Mouse (Mus musculus): ENCODE results near the gene Rasgrf2. TPM values are rescaled to one million over a fixed set of nuclear protein-coding genes. Genes with fewer than 3 reads are reported as not detected.

Rasgrf2 gene
- polyA plus RNA-seq, 1 experiment from 2014 or later = 1.4 TPM

- Histone ChIP-seq H3K4me1 (replicated peaks) (no peaks in the 10 kb centered on the region), H3K4me3 (no peak overlapping the region), H3K27ac (replicated peaks) (no peak overlapping the region), H3K9ac (no peak overlapping the region), H3K4me2 (no peak overlapping the region), H3K9me3 (no peaks in the 10 kb centered on the region), H3K36me3 (no peaks in the 10 kb centered on the region), H3K27me3 (no peaks in the 10 kb centered on the region)
- ATAC-seq (ENCODE audit: low read depth) = no peak
- 82% methylated on average over 6 of the region's 6 CpGs for WGBS
These were observed 238.3 kb downstream of the Rasgrf2 start for GRCm38 (mm10) chr13:91893132-91893531.

- no peaks in the 10 kb centered on the region for H3K9me3 ChIP-seq
- H3K27ac ChIP-seq (replicated peaks) = no peak overlapping the region
- H3K9ac ChIP-seq = no peak overlapping the region
- 67% methylated on average over 6 of the region's 6 CpGs for WGBS
- H3K36me3 ChIP-seq = no peaks in the 10 kb centered on the region
- H3K27me3 ChIP-seq = no peaks in the 10 kb centered on the region
- no peaks in the 10 kb centered on the region for H3K4me1 ChIP-seq (replicated peaks)
- H3K4me2 ChIP-seq = no peak overlapping the region
- H3K4me3 ChIP-seq = no peak overlapping the region
- no peak for ATAC-seq (ENCODE audit: low read depth)
These were observed 241.3 kb downstream of the Rasgrf2 start for GRCm38 (mm10) chr13:91890031-91890619.

GRCm38 (mm10) chr13:91884714-91885386, 246.6 kb downstream of the Rasgrf2 start:
- H3K27me3 ChIP-seq = no peaks in the 10 kb centered on the region
- H3K9me3 ChIP-seq = no peaks in the 10 kb centered on the region
- no peaks in the 10 kb centered on the region for H3K36me3 ChIP-seq
- WGBS = 86% methylated on average over 5 of the region's 5 CpGs
- no peaks in the 10 kb centered on the region for H3K4me1 ChIP-seq (replicated peaks)
- H3K4me3 ChIP-seq = no peak overlapping the region
- no peak overlapping the region for H3K27ac ChIP-seq (replicated peaks)
- no peak for ATAC-seq (ENCODE audit: low read depth)
- no peak overlapping the region for H3K9ac ChIP-seq
- H3K4me2 ChIP-seq = no peak overlapping the region

GRCm38 (mm10) chr13:91881837-91882480, 249.5 kb downstream of the Rasgrf2 start:
- WGBS = 61% methylated on average over 9 of the region's 9 CpGs
- Histone ChIP-seq H3K9me3 (no peaks in the 10 kb centered on the region), H3K27ac (replicated peaks) (no peak overlapping the region), H3K9ac (no peak overlapping the region), H3K4me1 (replicated peaks) (no peaks in the 10 kb centered on the region), H3K27me3 (no peaks in the 10 kb centered on the region), H3K4me2 (no peak overlapping the region), H3K4me3 (no peak overlapping the region), H3K36me3 (no peaks in the 10 kb centered on the region)
- no peak for ATAC-seq (ENCODE audit: low read depth)

GRCm38 (mm10) chr13:91880256-91880655, 251.2 kb downstream of the Rasgrf2 start:
- H3K9ac ChIP-seq = no peak overlapping the region
- H3K27ac ChIP-seq (replicated peaks) = no peak overlapping the region
- no peak overlapping the region for H3K4me2 ChIP-seq
- WGBS = 89% methylated on average over 4 of the region's 4 CpGs
- H3K4me3 ChIP-seq = no peak overlapping the region
- H3K27me3 ChIP-seq = no peaks in the 10 kb centered on the region
- H3K9me3 ChIP-seq = no peaks in the 10 kb centered on the region
- no peak for ATAC-seq (ENCODE audit: low read depth)
- no peaks in the 10 kb centered on the region for H3K4me1 ChIP-seq (replicated peaks)
- no peaks in the 10 kb centered on the region for H3K36me3 ChIP-seq

- Histone ChIP-seq H3K27me3 (no peaks in the 10 kb centered on the region), H3K9me3 (no peaks in the 10 kb centered on the region), H3K4me2 (no peak overlapping the region), H3K4me1 (replicated peaks) (no peaks in the 10 kb centered on the region), H3K9ac (no peak overlapping the region), H3K4me3 (no peak overlapping the region), H3K36me3 (no peaks in the 10 kb centered on the region), H3K27ac (replicated peaks) (no peak overlapping the region)
- no peak for ATAC-seq (ENCODE audit: low read depth)
- WGBS = 89% methylated on average over 3 of the region's 3 CpGs
These were observed 253.5 kb downstream of the Rasgrf2 start for GRCm38 (mm10) chr13:91877996-91878395.

GRCm38 (mm10) chr13:91877350-91877749, 254.1 kb downstream of the Rasgrf2 start:
- Histone ChIP-seq H3K36me3 (no peaks in the 10 kb centered on the region), H3K4me1 (replicated peaks) (no peaks in the 10 kb centered on the region), H3K27me3 (no peaks in the 10 kb centered on the region), H3K27ac (replicated peaks) (no peak overlapping the region), H3K4me2 (no peak overlapping the region), H3K4me3 (no peak overlapping the region), H3K9ac (no peak overlapping the region), H3K9me3 (no peaks in the 10 kb centered on the region)
- WGBS = 91% methylated on average over 10 of the region's 10 CpGs
- no peak for ATAC-seq (ENCODE audit: low read depth)

- ATAC-seq (ENCODE audit: low read depth) = no peak
- Histone ChIP-seq H3K9ac (no peak within 1 kb of the TSS), H3K4me1 (replicated peaks) (no peaks in the 10 kb centered on the region), H3K27me3 (no peaks in the 10 kb centered on the region), H3K27ac (replicated peaks) (no peak within 1 kb of the TSS), H3K9me3 (no peaks in the 10 kb centered on the region), H3K4me3 (no peak within 1 kb of the TSS), H3K4me2 (no peak within 1 kb of the TSS), H3K36me3 (no peaks in the 10 kb centered on the region)
- 77% methylated on average over 5 of the region's 5 CpGs for WGBS
These were observed 254.6 kb downstream of the Rasgrf2 start, which contains the start of gene Ckmt2 for GRCm38 (mm10) chr13:91876741-91877349. Gene Ckmt2, minus strand, starts transcription at chr13:91876885.

- Histone ChIP-seq H3K4me1 (replicated peaks) (no peaks in the 10 kb centered on the region), H3K4me3 (no peak overlapping the region), H3K9ac (no peak overlapping the region), H3K36me3 (no peaks in the 10 kb centered on the region), H3K9me3 (no peaks in the 10 kb centered on the region), H3K27ac (replicated peaks) (no peak overlapping the region), H3K4me2 (no peak overlapping the region), H3K27me3 (no peaks in the 10 kb centered on the region)
- WGBS = 34% methylated on average over 2 of the region's 2 CpGs
- ATAC-seq (ENCODE audit: low read depth) = no peak
These were observed 255.9 kb downstream of the Rasgrf2 start for GRCm38 (mm10) chr13:91875581-91875980.

GRCm38 (mm10) chr13:91874565-91874964, 256.9 kb downstream of the Rasgrf2 start:
- H3K4me2 ChIP-seq = no peak overlapping the region
- no peak overlapping the region for H3K4me3 ChIP-seq
- no peaks in the 10 kb centered on the region for H3K36me3 ChIP-seq
- no peaks in the 10 kb centered on the region for H3K4me1 ChIP-seq (replicated peaks)
- no peaks in the 10 kb centered on the region for H3K9me3 ChIP-seq
- no peaks in the 10 kb centered on the region for H3K27me3 ChIP-seq
- no peak overlapping the region for H3K9ac ChIP-seq
- H3K27ac ChIP-seq (replicated peaks) = no peak overlapping the region
- no peak for ATAC-seq (ENCODE audit: low read depth)
- WGBS = 88% methylated on average over 7 of the region's 7 CpGs

- H3K36me3 ChIP-seq = no peaks in the 10 kb centered on the region
- H3K9ac ChIP-seq = no peak overlapping the region
- H3K27me3 ChIP-seq = no peaks in the 10 kb centered on the region
- H3K4me3 ChIP-seq = no peak overlapping the region
- H3K4me1 ChIP-seq (replicated peaks) = no peaks in the 10 kb centered on the region
- no peaks in the 10 kb centered on the region for H3K9me3 ChIP-seq
- 81% methylated on average over 7 of the region's 7 CpGs for WGBS
- no peak overlapping the region for H3K27ac ChIP-seq (replicated peaks)
- H3K4me2 ChIP-seq = no peak overlapping the region
- no peak for ATAC-seq (ENCODE audit: low read depth)
These were observed 257.6 kb downstream of the Rasgrf2 start for GRCm38 (mm10) chr13:91873734-91874329.

GRCm38 (mm10) chr13:91868577-91868976, 262.9 kb downstream of the Rasgrf2 start:
- H3K36me3 ChIP-seq = no peaks in the 10 kb centered on the region
- no peak overlapping the region for H3K9ac ChIP-seq
- H3K4me3 ChIP-seq = no peak overlapping the region
- no peak for ATAC-seq (ENCODE audit: low read depth)
- no peaks in the 10 kb centered on the region for H3K4me1 ChIP-seq (replicated peaks)
- 91% methylated on average over 1 of the region's 1 CpGs for WGBS
- H3K27me3 ChIP-seq = no peaks in the 10 kb centered on the region
- no peak overlapping the region for H3K4me2 ChIP-seq
- H3K27ac ChIP-seq (replicated peaks) = no peak overlapping the region
- 0 out of 2 replicates have a peak, but pooled peaks cover 6% of the 10 kb centered on the region for H3K9me3 ChIP-seq

Data from neural tube, embryonic 13.5 days (tissue).